Mouse (Mus musculus) lung, postnatal 14 days (tissue): ENCODE data around the gene Zc3h12d.
"Not testable (repeated sequence)": the region's sequence is repeated elsewhere in the genome, so short reads cannot be mapped to it uniquely, and the experiment has no call there.

Experiments
- DNase-seq: peaks from one replicate; pipeline ENCODE4 v3.0.0; 2021

Gene Zc3h12d

GRCm38 (mm10) chr10:7880283-7880682, 48.0 kb downstream of the Zc3h12d start:
- not testable (repeated sequence) for DNase-seq

- DNase-seq = no peak
Observed at GRCm38 (mm10) chr10:7881971-7882370, 49.7 kb downstream of the Zc3h12d start.

GRCm38 (mm10) chr10:7883524-7883923, 51.3 kb downstream of the Zc3h12d start:
- DNase-seq = peak; percentile 87

DNA sequence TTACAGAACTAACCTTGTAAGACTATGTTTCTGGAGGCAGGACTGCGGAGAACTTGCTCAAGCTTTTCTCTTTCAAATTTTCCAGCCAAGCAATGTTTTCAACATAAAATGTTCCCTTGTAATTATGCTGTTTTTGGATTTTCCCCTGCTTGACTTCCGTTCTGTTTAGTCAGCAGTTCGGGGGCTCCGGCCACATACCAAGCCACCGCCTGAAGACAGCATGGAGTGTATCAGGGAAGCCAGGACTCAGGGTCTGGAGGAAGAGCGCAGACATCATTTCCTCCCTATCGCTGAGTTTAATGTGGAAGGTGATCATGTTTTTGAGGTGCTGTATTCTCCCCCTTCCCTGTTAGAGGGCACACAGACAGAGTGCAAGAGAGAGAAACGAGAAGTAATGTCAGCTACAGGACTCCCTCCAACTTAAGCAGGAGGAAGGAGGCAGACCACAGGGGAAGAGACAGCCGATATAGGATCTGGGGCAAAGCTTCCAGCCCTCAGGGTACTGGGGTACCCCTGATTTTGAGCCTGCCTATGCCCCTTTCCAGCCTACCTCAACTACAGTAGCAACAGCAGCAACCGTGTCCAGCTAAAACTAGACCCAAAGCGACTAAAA, 56.1 kb downstream of the Zc3h12d start:
- DNase-seq = no peak

DNA sequence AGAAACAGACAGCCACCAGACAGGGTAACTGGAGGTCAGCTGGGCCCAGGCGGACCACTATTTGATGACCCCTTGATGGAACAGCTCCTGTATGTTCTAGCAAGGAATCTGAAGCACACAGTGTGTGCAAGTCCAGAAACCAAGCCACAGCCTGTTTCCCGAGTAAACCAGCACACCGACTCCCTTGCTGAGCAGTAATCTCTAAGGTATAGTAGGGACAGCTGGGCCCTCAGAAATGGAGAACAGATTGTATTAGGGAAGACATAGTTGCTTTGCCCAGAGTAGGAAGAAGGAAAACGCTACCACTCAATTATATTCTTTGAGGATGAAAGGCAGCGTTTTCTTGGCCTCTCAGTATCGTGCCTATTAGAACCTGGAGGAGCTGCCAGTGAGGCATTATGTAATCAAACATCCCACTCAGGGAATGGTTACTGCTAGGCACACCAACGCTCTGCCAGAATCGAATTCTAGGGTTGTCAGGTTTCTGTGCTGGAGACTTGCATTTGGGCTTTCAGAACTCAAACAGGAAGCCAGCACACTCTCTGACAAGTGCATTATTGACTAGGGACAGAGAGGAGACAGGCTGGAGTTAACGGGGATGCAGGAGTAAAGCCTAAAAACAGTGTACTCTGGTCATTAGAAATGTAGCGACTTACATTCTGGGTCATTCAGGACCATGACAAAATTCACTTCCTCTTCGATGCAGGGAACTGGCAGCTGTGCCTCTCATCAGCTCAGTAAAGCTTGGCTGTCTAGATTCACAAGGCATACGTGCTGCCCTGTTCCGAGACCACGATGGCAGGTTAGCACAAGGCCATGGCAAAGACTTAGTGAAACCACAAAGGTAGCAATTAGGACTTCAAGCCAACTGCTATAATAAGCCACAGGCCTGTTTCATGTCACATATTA, 68.7 kb downstream of the Zc3h12d start:
- DNase-seq = no peak

GRCm38 (mm10) chr10:7904157-7904556, 71.9 kb downstream of the Zc3h12d start:
- DNase-seq = no peak

DNA sequence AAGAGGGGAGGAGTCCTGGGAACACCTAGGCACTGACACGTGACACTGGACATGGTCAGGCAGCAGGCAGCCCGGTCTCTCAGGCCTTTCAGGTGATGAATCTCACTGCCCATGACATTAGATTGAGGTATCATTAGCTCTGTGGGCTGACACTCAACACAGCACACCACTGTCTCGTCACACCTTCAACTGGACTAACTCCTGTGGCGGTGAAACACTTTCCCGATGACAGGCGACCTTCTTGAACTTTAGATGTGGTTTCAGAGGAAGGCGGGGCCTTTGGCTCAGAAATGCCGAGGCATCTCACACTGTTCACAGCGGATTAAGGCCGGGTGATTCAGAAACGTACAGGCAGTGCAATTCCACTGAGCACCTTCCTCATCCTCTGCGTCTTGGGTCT, 74.9 kb downstream of the Zc3h12d start:
- no peak for DNase-seq

DNA sequence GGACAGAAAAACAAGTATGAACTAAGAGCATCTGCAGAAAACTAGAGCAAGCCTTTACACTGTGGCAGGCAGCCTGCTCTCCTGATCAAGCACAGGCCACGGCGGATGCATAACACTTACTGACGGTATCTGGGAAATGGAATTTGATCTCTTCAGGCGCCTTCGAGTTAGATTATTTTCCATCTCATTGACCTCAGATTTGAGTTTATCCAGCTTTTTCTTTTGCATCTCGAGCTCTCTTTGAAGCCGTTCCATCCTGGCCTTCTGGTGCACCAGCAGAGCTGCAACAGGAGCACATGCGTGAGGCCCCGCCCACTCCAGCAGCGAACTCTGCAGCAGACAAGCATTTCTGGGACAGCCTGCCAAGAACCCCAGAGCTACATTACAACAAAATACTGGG, 79.0 kb downstream of the Zc3h12d start:
- no peak for DNase-seq
